Mouse (Mus musculus) natural killer cell, adult 2 months (primary cell): ENCODE measurements around the gene Actr8.

Experiments used
- DNase-seq, 2 experiments: peaks; one replicate each; pipeline ENCODE4 v3.0.0; 2022; ENCODE audit warnings: low spot score in 2 of 2

The Actr8 gene

DNA sequence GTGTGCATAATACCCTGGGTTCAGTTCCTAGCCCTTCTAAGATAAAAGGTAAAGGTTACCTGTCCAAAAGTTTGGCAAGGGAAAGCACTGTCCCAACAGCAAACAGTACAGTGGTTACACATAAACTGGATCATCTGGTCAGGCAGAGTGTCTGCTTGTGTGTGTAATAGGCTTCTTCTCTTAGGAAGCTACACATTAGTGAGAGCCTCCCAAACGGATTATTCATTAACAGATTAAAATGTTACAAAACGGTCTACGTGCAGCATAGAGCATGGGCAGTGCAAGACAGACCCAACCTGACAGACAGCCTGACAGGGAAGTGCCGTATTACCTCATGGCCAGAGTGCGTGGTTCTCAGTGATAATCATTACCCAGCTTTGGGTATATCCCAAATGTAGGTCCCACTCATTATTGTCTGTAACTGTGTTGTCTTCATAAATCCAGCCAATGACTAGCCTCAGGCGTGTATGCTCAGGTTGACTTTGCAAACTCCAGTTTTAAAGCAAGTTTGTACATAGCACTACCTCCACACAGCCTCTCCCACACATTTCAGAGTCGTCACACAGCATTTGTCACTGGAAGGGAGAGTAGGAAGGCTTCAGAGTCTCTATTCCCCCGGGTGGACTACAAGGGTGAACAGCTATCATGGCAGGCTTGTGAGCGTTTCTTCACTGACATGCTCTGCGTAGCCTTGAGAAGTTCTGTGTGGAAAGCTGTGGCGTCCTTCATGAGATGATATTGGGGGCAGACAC, 18.0 kb downstream of the Actr8 start:
- no peak for DNase-seq

DNA sequence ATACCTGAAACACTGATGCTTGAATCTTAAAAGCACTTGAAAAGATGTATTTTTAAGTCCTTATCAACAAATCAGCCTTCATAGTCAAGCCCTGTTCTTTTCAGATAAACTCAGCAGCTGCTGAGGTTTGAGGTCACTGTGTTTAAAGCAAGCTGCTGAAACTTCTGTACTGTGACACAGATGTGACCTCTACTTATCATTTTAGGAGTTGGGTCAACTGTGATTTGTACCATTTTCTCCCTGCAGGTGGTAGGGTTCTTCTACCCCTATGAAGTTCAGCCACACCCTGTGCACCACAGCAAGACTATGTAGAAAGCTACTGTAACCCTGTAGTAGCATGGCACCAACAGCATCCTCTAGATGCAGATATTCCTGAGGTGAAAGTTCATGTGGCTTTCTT, 19.2 kb downstream of the Actr8 start:
- DNase-seq = no peak

DNA sequence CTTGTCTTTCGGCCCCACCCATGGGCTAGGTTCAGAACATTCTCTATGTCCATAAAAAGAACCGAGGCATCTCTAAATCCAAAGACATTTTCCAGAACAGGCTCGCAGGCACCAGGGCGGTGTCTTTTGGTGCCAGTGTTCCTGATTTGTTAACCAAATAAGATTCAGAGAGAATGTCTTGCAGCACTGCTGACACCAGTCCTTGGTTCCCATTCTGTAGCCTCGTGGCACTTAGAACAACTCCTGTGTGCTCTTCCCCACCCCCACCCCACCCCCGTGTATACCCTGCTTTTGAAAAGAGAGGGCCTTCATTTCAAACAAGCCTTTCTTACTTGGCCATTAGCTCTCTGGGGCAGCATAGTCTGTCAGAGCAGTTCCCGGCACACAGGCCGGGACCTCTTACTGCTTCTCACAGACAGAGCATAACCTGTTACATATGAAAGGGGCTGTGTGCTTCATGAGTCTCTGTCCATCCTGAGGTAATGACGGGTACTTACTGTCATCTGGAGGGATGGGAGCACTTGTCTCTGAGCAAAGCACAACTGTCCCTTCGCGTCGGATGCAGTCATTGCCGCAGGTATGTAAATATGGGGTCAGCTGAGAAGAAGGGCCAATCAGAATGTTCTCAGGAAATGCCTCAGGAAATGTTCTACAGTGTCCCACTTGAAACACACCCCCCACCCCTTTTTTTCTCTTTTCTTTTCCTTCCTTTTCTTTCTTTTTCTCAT, 20.8 kb downstream of the Actr8 start:
- DNase-seq = no peak

DNA sequence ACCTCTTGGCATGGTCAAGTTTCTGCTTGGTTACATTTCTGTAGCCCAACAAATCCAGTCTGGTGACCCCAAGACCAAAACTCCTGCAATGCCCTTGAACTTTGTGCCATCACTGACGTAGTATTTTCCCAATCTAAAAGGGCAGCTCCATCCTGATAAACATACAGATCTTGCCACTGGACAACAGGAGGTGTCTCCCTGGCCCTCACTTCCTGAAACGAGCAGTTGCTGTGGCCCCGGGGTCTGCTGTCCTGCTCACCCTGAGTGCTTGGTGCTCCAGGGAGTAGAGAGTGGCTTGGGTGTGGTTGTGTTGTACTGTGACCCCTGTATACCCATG, 21.3 kb downstream of the Actr8 start:
- no peak for DNase-seq

DNA sequence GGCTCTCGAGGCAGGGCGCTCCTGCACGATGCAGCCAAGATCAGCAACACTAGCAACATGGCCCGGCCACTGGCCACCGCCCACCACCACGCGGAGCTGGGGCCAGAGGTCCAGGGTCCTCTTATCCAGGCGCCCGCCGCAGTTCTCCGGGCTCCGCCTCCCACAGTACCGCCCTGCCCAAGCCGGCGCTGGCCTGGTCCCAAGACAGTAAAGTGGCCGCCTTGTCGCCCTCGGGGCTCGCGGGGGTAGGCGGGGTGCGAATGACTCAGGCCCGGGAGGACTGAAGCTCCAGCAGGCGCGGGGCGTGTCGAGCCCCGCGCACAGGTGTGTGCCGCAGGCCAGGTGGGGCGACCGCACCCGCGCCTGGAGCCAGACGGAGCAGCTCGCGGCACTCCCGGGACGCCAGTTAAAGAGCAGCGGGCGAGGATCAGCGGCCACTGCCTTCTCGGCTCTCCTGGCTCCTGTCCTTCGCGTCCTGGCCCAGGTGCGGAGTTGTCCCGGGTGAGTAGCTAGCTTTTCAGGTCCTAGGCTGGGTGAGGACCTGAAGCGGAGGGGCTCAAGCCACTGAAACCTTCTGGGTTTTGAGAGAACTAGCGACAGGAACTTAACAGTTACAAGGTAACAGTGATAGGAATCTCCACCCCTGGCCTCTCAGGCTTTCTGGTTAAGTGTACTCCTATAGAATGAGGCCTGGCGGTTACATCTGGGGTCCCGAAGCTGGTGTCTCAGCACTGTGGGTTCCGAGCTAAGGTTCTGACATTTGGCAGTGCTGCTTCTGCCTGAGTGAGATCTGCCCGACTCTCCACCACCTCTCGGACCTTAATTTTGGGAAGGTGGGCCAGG, 30.8 kb downstream of the Actr8 start, which contains the start of the genes Il17rb and Chdh:
Il17rb (minus strand) TSS at position 164 of the 843 bp plus-strand sequence.
Chdh (plus strand) TSS at position 291 of the 843 bp plus-strand sequence.
- DNase-seq = peak in 1 of 2 experiments; percentile 3

DNA sequence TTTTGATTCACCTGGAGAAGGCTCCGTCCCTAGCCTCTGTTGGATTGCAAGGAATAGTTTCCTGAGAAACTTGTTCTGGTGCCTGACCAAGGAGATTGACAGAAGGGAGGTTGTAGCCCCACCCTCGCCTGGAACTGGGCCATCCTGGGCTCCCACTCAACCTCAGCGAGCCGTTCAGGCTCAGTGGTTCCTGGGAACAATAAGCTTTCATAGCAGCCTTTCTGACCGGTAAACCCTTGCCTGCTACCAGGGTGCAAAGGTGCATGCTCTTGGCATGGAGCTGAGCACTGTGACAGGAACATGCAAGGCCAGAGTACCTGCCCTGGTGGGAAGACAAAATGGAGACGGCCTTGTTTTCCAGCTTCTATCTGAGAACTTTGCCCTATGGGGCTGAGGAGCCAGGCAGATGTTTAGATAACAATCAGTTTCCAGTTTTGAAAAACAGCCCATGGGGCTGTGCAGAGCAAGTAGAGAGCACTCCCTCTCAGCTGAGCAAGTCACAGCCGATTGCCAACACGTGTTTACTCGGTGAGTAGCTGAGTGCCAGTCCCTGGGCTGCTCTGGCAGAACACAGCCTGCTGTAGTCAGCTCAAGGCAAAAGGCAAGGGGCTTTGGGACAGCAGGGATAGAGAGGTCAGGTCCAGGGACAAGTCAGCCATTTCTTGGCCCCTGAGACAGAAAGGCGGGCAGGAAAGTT, 31.9 kb downstream of the Actr8 start:
- no peak for DNase-seq

DNA sequence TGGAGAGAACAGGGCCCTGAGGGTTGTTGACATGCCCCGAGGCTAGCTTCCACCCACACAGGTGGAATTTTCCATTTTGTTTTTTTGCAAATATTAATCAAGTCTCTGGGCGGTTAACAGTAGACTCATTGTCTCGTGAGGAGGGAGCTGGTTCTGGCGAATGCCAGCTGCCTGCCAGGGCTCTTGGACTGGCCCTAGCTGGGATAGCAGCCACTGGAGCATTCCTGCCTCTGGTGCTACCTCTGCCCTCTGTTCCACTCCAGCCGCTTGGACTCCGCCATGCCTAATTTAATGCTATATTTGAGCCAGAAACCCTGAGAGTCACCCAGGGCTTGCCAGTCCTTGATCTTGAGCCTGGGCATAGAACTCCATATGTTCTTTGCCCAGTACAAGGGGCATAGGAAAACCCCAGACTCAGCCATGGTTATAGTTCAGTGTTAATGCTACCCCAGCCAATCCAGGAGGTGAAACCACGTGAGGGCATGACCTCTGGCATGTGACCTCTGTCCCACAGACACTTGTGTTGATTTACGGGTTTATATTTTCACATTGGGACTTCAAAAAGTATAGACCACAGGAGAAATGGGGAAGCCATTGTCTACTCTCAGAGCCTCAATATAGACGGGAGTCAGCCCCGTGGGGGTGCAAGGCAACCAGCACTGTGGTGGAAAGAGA, 33.9 kb downstream of the Actr8 start:
- no peak for DNase-seq

DNA sequence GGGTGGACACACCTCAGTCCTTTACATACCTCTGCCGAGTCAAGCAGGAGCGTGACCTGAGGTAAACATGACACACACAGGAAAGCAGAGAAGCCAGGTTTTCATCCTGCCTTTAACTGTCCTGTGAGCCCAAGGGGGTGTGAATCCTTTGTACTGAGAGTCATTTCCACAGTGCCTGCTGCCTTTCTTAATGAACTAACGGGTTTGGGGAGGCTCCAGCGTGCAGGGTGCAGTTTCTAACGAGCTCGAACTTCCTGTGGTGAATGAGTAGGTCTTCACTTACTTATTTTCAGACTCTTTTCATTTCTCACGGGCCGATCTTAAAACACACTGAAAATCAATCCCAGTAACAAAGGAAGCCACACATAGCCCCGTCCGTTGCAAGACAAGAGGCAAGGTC, 36.4 kb downstream of the Actr8 start:
- no peak for DNase-seq

DNA sequence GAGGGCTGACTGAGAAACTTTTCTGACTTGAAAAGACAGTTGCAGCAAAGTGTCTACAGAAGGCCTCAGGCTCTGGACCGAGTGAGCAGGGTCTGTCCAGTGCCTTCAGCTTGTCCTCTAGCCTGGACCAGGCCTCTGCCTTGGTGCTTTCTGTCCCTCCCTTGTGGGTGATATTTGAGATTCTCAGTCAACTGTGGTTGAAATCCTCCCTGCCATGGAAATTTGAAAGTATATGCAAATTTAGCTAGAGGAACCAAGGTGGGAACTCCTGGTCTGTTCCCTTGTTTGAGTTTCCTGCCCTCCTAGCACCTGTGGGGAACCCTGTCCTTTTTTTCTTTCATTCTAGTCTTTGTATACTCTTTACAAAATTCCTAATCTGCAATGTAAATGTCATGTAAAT, 36.9 kb downstream of the Actr8 start:
- no peak for DNase-seq

DNA sequence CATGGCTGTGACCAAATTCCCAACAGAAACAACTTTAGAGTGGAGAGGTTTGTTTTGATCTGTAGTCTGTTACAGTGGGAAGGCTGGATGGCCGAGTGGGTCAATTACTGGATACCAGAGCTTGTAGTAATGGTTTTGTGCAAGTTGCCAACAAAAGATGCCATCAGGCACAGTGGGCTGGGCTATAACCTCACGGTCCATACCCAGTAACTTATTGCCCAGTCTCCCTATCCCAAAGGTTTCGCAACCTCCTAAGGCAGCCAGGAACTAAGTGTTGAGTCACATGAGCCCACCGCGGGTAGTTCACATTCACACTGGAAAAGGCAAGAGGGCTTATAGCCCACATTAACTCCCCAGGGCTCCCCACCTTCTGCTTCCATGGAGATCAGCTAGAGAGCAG, 38.5 kb downstream of the Actr8 start:
- DNase-seq = no peak

DNA sequence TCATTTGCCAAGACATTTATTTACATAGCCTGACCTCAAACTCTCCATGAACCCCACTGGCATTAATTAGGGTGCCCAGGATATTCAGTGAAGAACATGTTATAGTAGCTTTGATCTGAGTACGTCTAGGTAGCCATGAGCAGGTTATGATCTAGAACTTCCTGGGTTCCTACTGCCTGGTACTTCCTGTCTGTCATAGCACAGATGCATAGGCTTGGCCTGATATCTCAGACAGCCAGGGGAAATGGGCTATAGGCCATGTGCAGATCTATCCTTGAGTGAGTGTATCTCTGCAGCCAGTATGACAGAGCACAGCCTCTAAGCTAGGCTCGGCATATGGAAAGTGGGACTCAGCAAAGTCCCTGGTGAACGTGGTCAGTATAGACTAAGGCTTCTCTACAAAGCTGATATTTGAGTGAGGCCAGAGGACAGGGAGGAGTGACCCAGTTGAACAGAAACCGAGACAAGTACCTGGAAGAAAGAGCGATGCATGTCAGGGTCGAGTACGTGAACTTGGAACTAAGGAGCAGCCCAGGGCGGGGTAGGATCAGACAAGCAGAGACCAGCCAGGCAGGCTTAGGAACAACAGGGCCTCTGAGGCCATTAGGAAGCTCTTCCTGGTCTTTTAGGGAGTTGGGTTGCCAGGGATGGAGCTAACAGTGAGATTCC, 39.8 kb downstream of the Actr8 start:
- no peak for DNase-seq

DNA sequence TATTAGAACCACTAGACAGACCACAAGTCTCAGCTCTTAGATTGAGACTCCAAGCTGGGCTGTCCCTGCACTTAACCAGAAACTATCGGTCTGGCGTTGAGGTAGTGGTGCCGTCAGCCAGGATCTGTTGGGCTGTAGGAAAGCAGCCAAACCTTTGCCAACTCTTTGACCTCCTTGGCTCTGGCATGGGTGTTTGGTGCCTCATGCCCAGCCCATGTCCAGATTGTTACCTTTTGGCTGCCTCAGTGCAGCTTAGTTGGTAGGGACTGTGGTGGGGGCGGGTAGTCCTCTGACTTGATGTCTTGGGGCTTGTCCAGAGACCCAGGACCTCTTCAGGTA, 40.3 kb downstream of the Actr8 start:
- DNase-seq = no peak

DNA sequence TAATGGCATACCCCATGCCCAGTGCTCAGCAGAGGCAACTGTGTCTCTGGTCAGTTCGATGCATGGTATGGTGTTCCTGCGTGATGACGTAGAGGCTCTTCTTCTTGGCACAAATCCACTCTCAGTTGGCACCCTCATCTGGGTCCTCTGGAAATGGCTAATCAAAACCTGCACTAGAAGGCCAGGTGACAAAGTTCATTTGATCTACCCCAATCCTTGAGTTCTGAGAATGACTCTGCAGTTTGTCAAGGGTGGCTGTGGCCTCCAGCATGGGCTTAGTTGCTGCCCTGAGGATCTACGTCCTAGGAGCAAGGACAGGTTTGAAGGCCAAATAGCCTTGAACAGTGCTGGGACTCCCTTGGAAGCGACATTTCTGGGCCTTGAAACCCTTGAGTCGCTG, 40.7 kb downstream of the Actr8 start:
- DNase-seq = no peak

DNA sequence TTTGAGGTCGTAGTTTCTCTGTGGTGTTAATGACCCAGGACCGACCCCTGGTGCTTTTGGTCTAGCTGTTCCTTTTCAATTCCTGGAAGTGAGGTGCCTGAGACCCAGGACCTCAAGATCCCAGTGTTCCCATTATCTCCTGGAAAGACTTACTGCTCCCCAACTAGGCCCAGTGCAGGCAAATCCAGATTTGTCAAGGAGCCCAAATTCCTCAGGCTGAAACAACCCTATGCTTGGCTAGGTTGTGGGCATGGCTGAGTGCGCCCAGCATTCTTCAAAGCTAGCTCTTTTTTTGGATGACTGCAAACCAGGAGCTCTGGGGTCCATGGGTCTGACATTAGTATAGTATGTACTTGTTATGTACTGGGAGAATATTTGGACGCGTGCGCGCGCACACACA, 41.2 kb downstream of the Actr8 start:
- DNase-seq = no peak

DNA sequence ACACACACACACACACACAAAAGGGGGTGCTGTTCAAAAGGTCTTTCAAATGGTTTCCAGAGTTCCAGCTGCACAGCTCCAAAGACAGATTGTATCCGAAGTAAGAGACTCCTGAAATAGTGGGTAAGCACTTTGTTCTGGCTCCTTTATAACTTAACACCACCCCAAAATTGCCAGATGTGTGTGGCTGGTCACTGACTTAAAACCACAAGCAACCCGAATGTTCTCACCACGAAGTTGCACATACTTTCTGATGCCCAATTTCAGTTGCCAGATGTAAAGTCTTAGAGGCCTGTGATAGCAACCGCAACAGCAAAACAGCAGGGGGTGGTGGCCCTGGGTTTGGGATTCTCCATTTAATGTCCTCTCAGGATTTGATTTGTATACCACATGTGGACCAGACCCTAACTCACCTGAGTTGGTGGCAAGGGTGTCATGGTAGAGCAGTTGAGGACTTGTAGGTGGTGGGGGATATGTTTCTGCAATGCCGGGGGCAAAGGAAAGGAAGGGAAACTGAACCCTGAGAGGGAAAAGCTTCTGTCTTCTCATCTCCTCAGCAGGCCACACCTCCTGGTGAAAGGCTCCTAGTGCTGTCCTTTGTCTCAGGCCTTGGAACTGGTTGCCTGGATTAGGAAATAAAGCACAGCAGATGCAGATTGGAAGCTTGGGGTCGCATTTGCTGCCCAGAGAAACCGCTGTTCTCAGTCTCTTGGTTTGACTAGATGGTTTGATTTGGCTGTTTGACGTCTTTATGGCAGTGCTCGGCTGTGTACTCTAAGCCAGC, 41.8 kb downstream of the Actr8 start:
- DNase-seq = no peak

DNA sequence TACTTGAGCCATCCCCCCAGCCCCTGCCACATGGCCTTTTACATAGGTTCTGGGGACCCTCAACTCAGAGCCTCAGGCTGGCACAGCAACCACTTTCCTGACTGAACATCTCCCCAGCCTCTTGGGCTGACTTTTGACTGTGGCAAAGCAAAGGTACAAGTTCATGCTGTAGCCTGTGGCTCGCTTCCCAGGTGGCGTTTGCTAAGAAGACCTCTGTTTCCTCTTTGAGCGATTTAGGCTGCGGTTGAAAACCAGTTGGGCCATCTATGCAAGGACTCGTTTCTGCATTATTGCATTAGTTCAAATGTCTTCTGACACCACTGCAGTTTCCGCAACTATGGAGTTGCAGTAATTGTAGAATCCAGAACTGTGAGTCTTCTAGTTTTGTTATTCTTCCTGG, 44.3 kb downstream of the Actr8 start:
- DNase-seq = no peak

DNA sequence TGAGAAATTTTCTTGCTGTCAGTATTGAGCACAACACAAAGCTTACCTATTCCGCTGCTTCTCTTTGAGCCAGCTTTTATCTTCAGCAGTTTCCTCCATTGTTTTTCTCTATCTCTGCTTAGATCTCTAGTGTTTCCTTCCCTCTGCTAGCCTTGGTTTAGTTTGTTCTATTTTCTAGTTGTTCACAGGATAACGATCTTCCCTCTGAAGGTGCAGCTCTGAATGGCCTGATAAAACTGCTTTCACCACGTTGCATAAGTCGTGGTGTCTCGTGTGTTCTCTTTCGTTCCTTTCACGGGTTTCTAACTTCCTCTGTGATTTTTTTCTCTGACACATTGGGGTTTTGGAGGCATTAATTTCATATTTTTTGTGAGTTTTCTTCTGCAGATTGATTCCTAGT, 46.2 kb downstream of the Actr8 start:
- no peak for DNase-seq

DNA sequence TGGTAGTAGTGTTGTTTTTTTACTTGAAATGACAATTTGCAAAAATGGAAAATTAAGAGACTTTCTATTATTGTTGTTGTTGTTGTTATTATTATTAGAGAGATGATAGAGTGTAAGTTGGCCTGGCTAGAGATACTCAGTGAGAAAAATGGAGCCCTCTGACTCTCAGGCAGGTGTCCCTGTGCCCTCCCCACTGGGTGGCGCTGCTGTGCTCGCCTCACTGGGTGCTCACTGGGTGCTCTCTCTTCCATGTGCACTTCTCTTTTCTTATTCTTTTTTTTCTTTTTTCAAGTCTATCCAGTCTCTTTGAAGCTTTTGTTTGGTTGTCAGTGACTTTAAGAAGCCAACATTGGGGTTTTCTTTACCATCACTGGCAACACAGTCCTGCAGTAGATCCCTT, 49.2 kb downstream of the Actr8 start:
- DNase-seq = peak in 1 of 2 experiments; percentile 38

DNA sequence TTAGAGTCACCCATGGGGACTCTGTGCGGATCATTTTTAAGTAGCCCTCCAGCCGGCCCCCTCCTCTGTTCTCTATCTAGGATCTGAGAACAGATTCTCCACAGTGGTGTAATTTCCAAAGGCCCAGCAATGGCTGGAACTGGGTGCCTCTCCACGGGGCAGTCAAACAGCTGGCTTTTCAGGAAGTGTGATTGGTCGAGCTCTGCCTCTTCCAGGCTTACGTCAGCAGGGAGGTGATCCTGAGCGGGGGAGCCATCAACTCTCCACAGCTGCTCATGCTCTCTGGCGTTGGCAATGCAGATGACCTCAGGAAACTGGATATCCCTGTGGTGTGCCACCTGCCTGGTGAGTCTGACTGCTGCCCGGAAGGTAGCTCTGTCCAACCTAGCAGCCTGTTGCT, 55.3 kb downstream of the Actr8 start:
- DNase-seq = no peak

DNA sequence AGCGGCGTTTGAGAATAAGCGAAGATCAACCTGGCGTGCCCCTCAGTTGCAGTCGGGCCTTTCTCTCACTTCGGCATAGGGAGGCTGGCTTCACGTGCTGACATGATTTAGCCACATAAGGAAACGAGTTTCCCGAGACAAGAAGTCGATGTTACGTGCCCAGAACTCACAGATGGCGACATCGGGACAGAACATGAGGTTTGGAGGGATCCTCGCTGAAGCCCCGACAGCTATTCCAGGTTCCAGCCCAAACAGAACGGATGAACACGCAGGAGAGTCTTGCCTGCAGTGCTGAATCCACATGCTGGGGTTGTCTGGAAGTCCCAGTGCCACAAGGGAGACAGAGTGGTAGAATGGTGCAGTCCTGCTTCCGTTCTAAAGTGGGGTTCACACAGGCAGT, 60.3 kb downstream of the Actr8 start:
- no peak for DNase-seq
